Mouse (Mus musculus) lung, postnatal 0 days (tissue): ENCODE measurements at regions not wholly inside any gene's neighbourhood (a gene's known extent, or its start where the extent isn't known, plus 50 kb on each side); places are given as distances from the start of the nearest gene placed in this dataset.

Source experiments
- CTCF ChIP-seq: IDR thresholded peaks from 2 replicates; pipeline ENCODE4 v1.5.1; 2016; ENCODE audit warnings: antibody characterized with exemption, mild to moderate bottlenecking
- EP300 ChIP-seq: IDR thresholded peaks from 2 replicates; pipeline ENCODE4 v1.6.1; 2016; ENCODE audit warnings: antibody characterized with exemption, mild to moderate bottlenecking, control low read depth

- TF ChIP-seq EP300 (no peak), CTCF (no peak)
These were observed 134.7 kb upstream of the Rybp start for GRCm38 (mm10) chr6:100421706-100422578.
